8 mouse cellular contexts compared by ENCODE assay signal in the genomic region with DNA sequence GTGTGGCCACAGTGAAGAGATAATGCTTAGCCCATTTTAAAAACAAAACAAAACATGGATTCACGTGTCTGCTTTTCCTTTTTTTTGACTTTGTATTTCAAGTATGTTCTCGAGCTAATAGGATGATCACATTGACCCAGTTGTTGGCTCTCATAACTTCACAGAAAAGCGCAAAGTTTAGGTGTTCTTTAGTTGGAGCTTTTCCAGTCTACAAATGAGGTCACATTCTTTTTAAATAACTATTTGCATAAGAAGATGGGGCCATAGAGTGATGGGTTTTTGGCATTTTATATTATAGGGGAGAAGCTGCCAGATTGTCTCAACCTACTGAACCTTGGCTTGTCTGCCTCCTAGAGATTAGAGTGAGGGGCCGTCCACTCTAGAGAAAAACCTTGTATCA. TPM values are rescaled to one million over a fixed set of nuclear protein-coding genes. Genes with fewer than 3 reads are reported as not detected.
DNase-seq lines count a peak whose midpoint lies in the region; ATAC-seq and TF ChIP-seq lines count a peak whose summit lies in the region.

No protein-coding gene starts in this region.

- peaks cover 8% of the 10 kb centered on the region; the same call in 1 of the 2 replicates for H3K9me3 ChIP-seq in forebrain, embryonic 10.5 days
- H3K9me3 ChIP-seq in forebrain, embryonic 16.5 days (ENCODE audit: control insufficient read depth, low read length): 0 out of 2 replicates have a peak, but pooled peaks cover 2% of the 10 kb centered on the region
- H3K9me3 ChIP-seq in lung, embryonic 14.5 days (ENCODE audit: low read depth, low read length): peaks cover 2% of the 10 kb centered on the region; the same call in 1 of the 2 replicates
- 0 out of 2 replicates have a peak, but pooled peaks cover 4% of the 10 kb centered on the region for H3K9me3 ChIP-seq in forebrain, embryonic 13.5 days (replicated peaks)
- H3K9me3 ChIP-seq in liver, embryonic 16.5 days (replicated peaks; ENCODE audit: control insufficient read depth, low read length): no peaks in the 10 kb centered on the region

- peaks cover 57% of the 10 kb centered on the region for H3K36me3 ChIP-seq in forebrain, embryonic 10.5 days (replicated peaks)
- H3K36me3 ChIP-seq in forebrain, embryonic 16.5 days (ENCODE audit: control insufficient read depth, insufficient read depth): peaks cover 11% of the 10 kb centered on the region
- peaks cover 47% of the 10 kb centered on the region for H3K36me3 ChIP-seq in lung, embryonic 14.5 days (ENCODE audit: insufficient read depth)
- H3K36me3 ChIP-seq in forebrain, embryonic 13.5 days (ENCODE audit: poor library complexity, severe bottlenecking): peaks cover 42% of the 10 kb centered on the region
- peaks cover 40% of the 10 kb centered on the region for H3K36me3 ChIP-seq in liver, embryonic 16.5 days (ENCODE audit: control insufficient read depth, insufficient read depth)

- peaks cover 31% of the 10 kb centered on the region for H3K4me1 ChIP-seq in forebrain, embryonic 10.5 days
- H3K4me1 ChIP-seq in forebrain, embryonic 16.5 days (replicated peaks; ENCODE audit: control insufficient read depth, insufficient read depth, low read length): peaks cover 13% of the 10 kb centered on the region
- 0 out of 2 replicates have a peak, but pooled peaks cover 7% of the 10 kb centered on the region for H3K4me1 ChIP-seq in lung, embryonic 14.5 days (ENCODE audit: insufficient read depth)
- H3K4me1 ChIP-seq in forebrain, embryonic 13.5 days: peaks cover 30% of the 10 kb centered on the region
- H3K4me1 ChIP-seq in liver, embryonic 16.5 days (ENCODE audit: control insufficient read depth, low read depth, low read length): peaks cover 16% of the 10 kb centered on the region

- no peak for TF ChIP-seq CTCF in lung, embryonic 14.5 days (IDR thresholded peaks at IDR 0.05; ENCODE audit: low read depth)

- DNase-seq in forebrain, embryonic 10.5 days (ENCODE audit: extremely low spot score, low spot score): no peak
- no peak for DNase-seq in lung, embryonic 14.5 days
- DNase-seq in lung, postnatal 25 days (ENCODE audit: low spot score): no peak
- DNase-seq in MN1 (ENCODE audit: low spot score): no peak
- DNase-seq in cerebellum, postnatal 36 days: no peak

- no peak overlapping the region for H3K9ac ChIP-seq in forebrain, embryonic 16.5 days (replicated peaks; ENCODE audit: low read depth, low read length)
- H3K9ac ChIP-seq in lung, embryonic 14.5 days: peak overlapping the region; percentile 63
- 0 out of 2 replicates have a peak overlapping the region, but pooled peaks have one; percentile 87 for H3K9ac ChIP-seq in forebrain, embryonic 13.5 days
- H3K9ac ChIP-seq in liver, embryonic 16.5 days (ENCODE audit: low read depth, low read length): peak overlapping the region; percentile 86

- H3K4me3 ChIP-seq in forebrain, embryonic 10.5 days: peak overlapping the region; percentile 85
- H3K4me3 ChIP-seq in forebrain, embryonic 16.5 days (replicated peaks; ENCODE audit: low read length): no peak overlapping the region
- H3K4me3 ChIP-seq in lung, embryonic 14.5 days (ENCODE audit: low read depth, low read length): peak overlapping the region; percentile 52
- H3K4me3 ChIP-seq in forebrain, embryonic 13.5 days: peak overlapping the region; percentile 70
- peak overlapping the region; percentile 86 for H3K4me3 ChIP-seq in liver, embryonic 16.5 days (ENCODE audit: low read depth, low read length)

- H3K4me2 ChIP-seq in forebrain, embryonic 16.5 days (ENCODE audit: low read length): no peak overlapping the region; the same call in 1 of the 2 replicates
- peak overlapping the region; percentile 77 for H3K4me2 ChIP-seq in lung, embryonic 14.5 days
- H3K4me2 ChIP-seq in forebrain, embryonic 13.5 days: peak overlapping the region; percentile 67
- peak overlapping the region; percentile 79 for H3K4me2 ChIP-seq in liver, embryonic 16.5 days (ENCODE audit: low read depth, low read length)

- WGBS in forebrain, embryonic 10.5 days: 86% methylated on average over 4 of the region's 4 CpGs
- WGBS in forebrain, embryonic 16.5 days: 74% methylated on average over 4 of the region's 4 CpGs
- 59% methylated on average over 4 of the region's 4 CpGs for WGBS in lung, embryonic 14.5 days
- 80% methylated on average over 4 of the region's 4 CpGs for whole genome bisulfite sequencing in forebrain, embryonic 13.5 days
- WGBS in liver, embryonic 16.5 days (ENCODE audit: insufficient replicate concordance): 49% methylated on average over 4 of the region's 4 CpGs

- H3K27ac ChIP-seq in forebrain, embryonic 10.5 days: 0 out of 2 replicates have a peak overlapping the region, but pooled peaks have one; percentile 99
- H3K27ac ChIP-seq in forebrain, embryonic 16.5 days (ENCODE audit: low read length): no peak overlapping the region
- H3K27ac ChIP-seq in lung, embryonic 14.5 days (ENCODE audit: low read depth): no peak overlapping the region
- H3K27ac ChIP-seq in forebrain, embryonic 13.5 days: no peak overlapping the region
- 0 out of 2 replicates have a peak overlapping the region, but pooled peaks have one; percentile 8 for H3K27ac ChIP-seq in liver, embryonic 16.5 days (ENCODE audit: low read length)

- no peak for ATAC-seq in forebrain, embryonic 16.5 days
- ATAC-seq in lung, embryonic 14.5 days (ENCODE audit: insufficient read depth): no peak
- no peak for ATAC-seq in forebrain, embryonic 13.5 days
- ATAC-seq in liver, embryonic 16.5 days (ENCODE audit: low read depth): no peak

- H3K27me3 ChIP-seq in forebrain, embryonic 10.5 days (ENCODE audit: poor library complexity, severe bottlenecking): no peaks in the 10 kb centered on the region
- no peaks in the 10 kb centered on the region for H3K27me3 ChIP-seq in forebrain, embryonic 16.5 days (replicated peaks; ENCODE audit: control insufficient read depth, insufficient read depth, low read length)
- no peaks in the 10 kb centered on the region for H3K27me3 ChIP-seq in lung, embryonic 14.5 days (ENCODE audit: insufficient read depth, low read length)
- no peaks in the 10 kb centered on the region for H3K27me3 ChIP-seq in forebrain, embryonic 13.5 days
- H3K27me3 ChIP-seq in liver, embryonic 16.5 days (ENCODE audit: control insufficient read depth, insufficient read depth, low read depth, low read length): no peaks in the 10 kb centered on the region

RNA-seq across cellular contexts. Expression of a gene that starts 2.3 kb away (rescaled TPM):
- polyA plus RNA-seq in forebrain, embryonic 10.5 days (2016; fragmentation: Nextera tagmentation; extraction: Ambion mirVana): 322 and 337 TPM in 2 replicates
- polyA plus RNA-seq in forebrain, embryonic 16.5 days (2015; fragmentation: Nextera tagmentation; extraction: Ambion mirVana): 87.9 and 91.3 TPM in 2 replicates
- 197 and 198 TPM in 2 replicates for polyA plus RNA-seq in lung, embryonic 14.5 days (2014; fragmentation: Nextera tagmentation; extraction: Ambion mirVana)
- 188 and 199 TPM in 2 replicates for polyA plus RNA-seq in forebrain, embryonic 13.5 days (2015; fragmentation: Nextera tagmentation; extraction: Ambion mirVana)
- polyA plus RNA-seq in liver, embryonic 16.5 days (2015; fragmentation: Nextera tagmentation; extraction: Ambion mirVana): 77.7 and 87.6 TPM in 2 replicates

Comparison
In these comparisons a context has a peak if more than half of its experiments do, and no peak if none do; other contexts are left out.
1. H3K27ac ChIP-seq: peak in forebrain, embryonic 10.5 days (single experiment) and liver, embryonic 16.5 days (single experiment); none in forebrain, embryonic 16.5 days (single experiment), lung, embryonic 14.5 days (single experiment) and forebrain, embryonic 13.5 days (single experiment).